Mouse (Mus musculus) left cerebral cortex, adult 18-20 months (tissue): ENCODE results near the gene Tbc1d15. TPM values are rescaled to one million over a fixed set of nuclear protein-coding genes. Genes with fewer than 3 reads are reported as not detected.

Source experiments
- DNase-seq, 2 experiments: peaks; one replicate each; pipeline ENCODE4 v3.0.0; 2021 to 2022; ENCODE audit warnings: low spot score in 2 of 2, mixed read lengths in 1 of 2
- long read RNA-seq, 2 experiments: library from polyadenylated mRNA; stranded (forward); transcript quantifications; one replicate each; pipeline ENCODE4 v2.0.0; 2021
- total RNA-seq, 2 experiments: library from RNA; stranded (reverse); gene quantifications; 2 replicates each; pipeline ENCODE4 v1.2.3; 2021

The Tbc1d15 gene
- total RNA-seq = 10 to 100 TPM; 49.8 to 59.9 TPM
- long read RNA-seq, experiment 1, transcript Tbc1d15-201 (17 exons, 3,752 nt) = major isoform, 47 of 62 reads
- long read RNA-seq, experiment 1, partial matches to known transcripts = 9 of 62 reads
- long read RNA-seq, experiment 1, other reads (novel, unspliced or antisense) = 6 of 62 reads
- long read RNA-seq, experiment 2, transcript Tbc1d15-201 (17 exons, 3,752 nt) = major isoform, 37 of 41 reads
- long read RNA-seq, experiment 2, partial matches to known transcripts = 1 of 41 reads
- long read RNA-seq, experiment 2, other reads (novel, unspliced or antisense) = 3 of 41 reads

GRCm38 (mm10) chr10:115251088-115251934 is at the start of gene Tbc1d15:
Tbc1d15 (minus strand) TSS chr10:115251467.
- peak; percentile 98 for DNase-seq

GRCm38 (mm10) chr10:115298683-115299082 is 47.4 kb upstream of the Tbc1d15 start:
- no peak for DNase-seq

- DNase-seq = no peak
Observed at GRCm38 (mm10) chr10:115297582-115297981, 46.3 kb upstream of the Tbc1d15 start.

GRCm38 (mm10) chr10:115296401-115296935 is 45.2 kb upstream of the Tbc1d15 start:
- no peak for DNase-seq

GRCm38 (mm10) chr10:115295162-115295561 is 43.9 kb upstream of the Tbc1d15 start:
- DNase-seq = no peak

GRCm38 (mm10) chr10:115294715-115295114 is 43.4 kb upstream of the Tbc1d15 start:
- no peak for DNase-seq

- peak; percentile 42 to 44 for DNase-seq
Observed at GRCm38 (mm10) chr10:115293946-115294345, 42.7 kb upstream of the Tbc1d15 start.

- DNase-seq = no peak
Observed at GRCm38 (mm10) chr10:115290671-115291070, 39.4 kb upstream of the Tbc1d15 start.

- DNase-seq = no peak
Observed at GRCm38 (mm10) chr10:115288856-115289255, 37.6 kb upstream of the Tbc1d15 start.

- DNase-seq = no peak
Observed at GRCm38 (mm10) chr10:115284170-115284569, 32.9 kb upstream of the Tbc1d15 start.

GRCm38 (mm10) chr10:115281381-115281780 is 30.1 kb upstream of the Tbc1d15 start:
- no peak for DNase-seq

GRCm38 (mm10) chr10:115271649-115272048 is 20.4 kb upstream of the Tbc1d15 start:
- DNase-seq = no peak

- no peak for DNase-seq
Observed at GRCm38 (mm10) chr10:115270612-115271390, 19.5 kb upstream of the Tbc1d15 start.

GRCm38 (mm10) chr10:115262926-115263562 is 11.8 kb upstream of the Tbc1d15 start:
- DNase-seq = no peak

GRCm38 (mm10) chr10:115262261-115262660 is 11.0 kb upstream of the Tbc1d15 start:
- no peak for DNase-seq

- DNase-seq = no peak
Observed at GRCm38 (mm10) chr10:115261428-115261827, 10.2 kb upstream of the Tbc1d15 start.

GRCm38 (mm10) chr10:115256162-115256561 is 4.9 kb upstream of the Tbc1d15 start:
- DNase-seq = no peak

GRCm38 (mm10) chr10:115253521-115253920 is 2.3 kb upstream of the Tbc1d15 start:
- no peak for DNase-seq

- no peak for DNase-seq
Observed at GRCm38 (mm10) chr10:115252321-115252757, 1.1 kb upstream of the Tbc1d15 start.

GRCm38 (mm10) chr10:115250235-115251087 is 806 bp downstream of the Tbc1d15 start:
- no peak for DNase-seq
